Mouse (Mus musculus): ENCODE results near the gene Polr3c. TPM values are rescaled to one million over a fixed set of nuclear protein-coding genes. Genes with fewer than 3 reads are reported as not detected.

The Polr3c gene
- polyA plus RNA-seq, 1 experiment from 2014 or later = 32.7 TPM

GRCm38 (mm10) chr3:96706217-96706616 lies 21.2 kb downstream of the Polr3c start:
- 92% methylated on average over 11 of the region's 11 CpGs for WGBS (ENCODE audit: insufficient replicate concordance)
- no peak overlapping the region for H3K4me3 ChIP-seq (ENCODE audit: low read depth, low read length)
- no peak overlapping the region for H3K27ac ChIP-seq (ENCODE audit: low read depth, low read length)
- peaks cover 6% of the 10 kb centered on the region; the same call in 1 of the 2 replicates for H3K4me1 ChIP-seq (ENCODE audit: control insufficient read depth, insufficient read depth, low read length)
- peaks cover 36% of the 10 kb centered on the region for H3K36me3 ChIP-seq (ENCODE audit: control insufficient read depth, insufficient read depth, low read length)
- peaks cover 3% of the 10 kb centered on the region; the same call in 1 of the 2 replicates for H3K27me3 ChIP-seq (ENCODE audit: control insufficient read depth, insufficient read depth, low read length)
- H3K4me2 ChIP-seq = no peak overlapping the region
- no peak for ATAC-seq (replicated peaks; ENCODE audit: insufficient number of reproducible peaks, low FRiP score, low TSS enrichment)
- no peak overlapping the region for H3K9ac ChIP-seq (ENCODE audit: low read depth, low read length)
- no peaks in the 10 kb centered on the region for H3K9me3 ChIP-seq (replicated peaks; ENCODE audit: control insufficient read depth, low read length)

- Histone ChIP-seq H3K4me1 (ENCODE audit: control insufficient read depth, insufficient read depth, low read length) (peaks cover 6% of the 10 kb centered on the region; the same call in 1 of the 2 replicates), H3K4me3 (ENCODE audit: low read depth, low read length) (no peak overlapping the region), H3K9me3 (replicated peaks; ENCODE audit: control insufficient read depth, low read length) (no peaks in the 10 kb centered on the region), H3K9ac (ENCODE audit: low read depth, low read length) (no peak overlapping the region), H3K27ac (ENCODE audit: low read depth, low read length) (no peak overlapping the region), H3K4me2 (no peak overlapping the region), H3K27me3 (ENCODE audit: control insufficient read depth, insufficient read depth, low read length) (peaks cover 3% of the 10 kb centered on the region; the same call in 1 of the 2 replicates), H3K36me3 (ENCODE audit: control insufficient read depth, insufficient read depth, low read length) (peaks cover 35% of the 10 kb centered on the region)
- ATAC-seq (replicated peaks; ENCODE audit: insufficient number of reproducible peaks, low FRiP score, low TSS enrichment) = no peak
- 59% methylated on average over 11 of the region's 11 CpGs for WGBS (ENCODE audit: insufficient replicate concordance)
These were observed 22.6 kb downstream of the Polr3c start for GRCm38 (mm10) chr3:96704778-96705177.

DNA sequence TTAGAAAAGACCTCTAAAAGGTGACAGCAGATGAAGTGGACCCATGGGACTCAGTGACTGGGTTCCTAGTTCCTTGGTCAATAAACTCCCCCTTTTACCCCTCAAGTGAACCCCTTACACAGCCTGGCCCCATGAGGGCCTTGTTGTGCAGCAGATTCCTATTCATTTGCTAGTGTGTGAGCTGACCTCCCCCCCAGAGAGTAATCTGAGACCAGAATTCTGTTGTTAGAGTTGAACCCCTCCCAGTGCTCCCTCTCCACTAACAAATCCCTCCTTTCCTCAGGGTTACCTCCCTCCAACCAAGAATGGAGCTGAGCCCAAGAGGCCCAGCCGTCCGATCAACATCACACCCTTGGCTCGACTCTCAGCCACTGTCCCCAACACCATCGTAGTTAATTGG lies 26.4 kb downstream of the Polr3c start:
- Histone ChIP-seq H3K4me2 (no peak overlapping the region), H3K36me3 (ENCODE audit: control insufficient read depth, insufficient read depth, low read length) (peaks cover 39% of the 10 kb centered on the region), H3K27me3 (ENCODE audit: control insufficient read depth, insufficient read depth, low read length) (no peaks in the 10 kb centered on the region), H3K9me3 (replicated peaks; ENCODE audit: control insufficient read depth, low read length) (no peaks in the 10 kb centered on the region), H3K9ac (ENCODE audit: low read depth, low read length) (no peak overlapping the region), H3K4me3 (ENCODE audit: low read depth, low read length) (no peak overlapping the region), H3K27ac (ENCODE audit: low read depth, low read length) (no peak overlapping the region), H3K4me1 (ENCODE audit: control insufficient read depth, insufficient read depth, low read length) (peaks cover 16% of the 10 kb centered on the region)
- WGBS (ENCODE audit: insufficient replicate concordance) = 84% methylated on average over 4 of the region's 4 CpGs
- no peak for ATAC-seq (replicated peaks; ENCODE audit: insufficient number of reproducible peaks, low FRiP score, low TSS enrichment)

DNA sequence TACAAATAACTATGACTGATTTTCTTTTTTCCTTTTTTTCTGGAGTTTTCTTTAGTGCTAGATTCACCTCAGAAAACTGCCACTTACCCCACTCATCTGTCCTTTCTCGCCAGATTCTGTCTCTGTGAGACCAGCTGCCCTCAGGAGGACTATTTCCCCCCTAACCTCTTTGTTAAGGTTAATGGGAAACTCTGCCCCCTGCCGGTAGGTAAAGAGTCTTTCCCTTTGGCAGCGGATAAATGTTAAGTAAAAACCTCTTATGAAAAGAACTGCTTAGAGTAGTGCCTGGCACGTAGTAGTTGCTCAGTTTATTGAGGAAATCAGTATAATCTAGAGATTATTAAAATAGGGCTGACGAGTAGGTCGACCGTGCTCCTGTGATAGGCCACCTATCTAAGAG lies 27.1 kb downstream of the Polr3c start:
- H3K27me3 ChIP-seq (ENCODE audit: control insufficient read depth, insufficient read depth, low read length) = no peaks in the 10 kb centered on the region
- H3K27ac ChIP-seq (ENCODE audit: low read depth, low read length) = no peak overlapping the region
- peaks cover 20% of the 10 kb centered on the region for H3K4me1 ChIP-seq (ENCODE audit: control insufficient read depth, insufficient read depth, low read length)
- H3K4me3 ChIP-seq (ENCODE audit: low read depth, low read length) = no peak overlapping the region
- 51% methylated on average over 7 of the region's 7 CpGs for WGBS (ENCODE audit: insufficient replicate concordance)
- no peak overlapping the region for H3K9ac ChIP-seq (ENCODE audit: low read depth, low read length)
- peaks cover 39% of the 10 kb centered on the region for H3K36me3 ChIP-seq (ENCODE audit: control insufficient read depth, insufficient read depth, low read length)
- H3K4me2 ChIP-seq = no peak overlapping the region
- no peaks in the 10 kb centered on the region for H3K9me3 ChIP-seq (replicated peaks; ENCODE audit: control insufficient read depth, low read length)
- ATAC-seq (replicated peaks; ENCODE audit: insufficient number of reproducible peaks, low FRiP score, low TSS enrichment) = no peak

DNA sequence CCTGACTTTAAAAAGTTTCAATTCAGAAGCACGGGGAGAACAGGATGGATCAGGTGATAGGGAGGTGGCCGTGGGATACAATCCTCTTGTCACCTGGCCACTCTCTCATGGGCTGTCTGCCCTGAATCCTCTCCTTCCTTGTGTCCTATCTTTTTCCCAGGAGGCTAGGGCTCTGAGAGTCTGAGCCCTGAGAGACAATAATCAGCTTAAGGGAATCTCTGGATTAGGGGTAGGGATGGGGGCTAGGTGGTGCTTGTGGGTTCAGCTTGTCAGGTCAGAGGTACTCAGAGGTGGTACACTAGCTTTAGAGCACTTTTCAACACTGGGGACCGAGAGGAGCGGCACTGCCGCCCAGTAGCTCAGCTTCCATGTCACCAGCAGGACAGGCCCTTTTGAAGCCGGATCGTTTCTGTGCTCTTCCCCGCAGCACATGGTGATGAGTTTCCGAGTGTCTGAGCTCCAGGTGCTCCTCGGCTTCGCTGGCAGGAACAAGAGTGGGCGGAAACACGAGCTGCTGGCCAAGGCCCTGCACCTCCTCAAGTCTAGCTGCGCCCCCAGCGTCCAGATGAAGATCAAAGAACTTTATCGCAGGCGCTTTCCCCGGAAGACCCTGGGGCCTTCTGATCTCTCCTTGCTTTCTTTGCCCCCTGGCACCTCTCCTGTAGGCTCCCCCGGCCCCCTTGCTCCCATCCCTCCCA lies 28.3 kb downstream of the Polr3c start:
- ATAC-seq (replicated peaks; ENCODE audit: insufficient number of reproducible peaks, low FRiP score, low TSS enrichment) = no peak
- WGBS (ENCODE audit: insufficient replicate concordance) = 40% methylated on average over 19 of the region's 19 CpGs
- H3K9me3 ChIP-seq (replicated peaks; ENCODE audit: control insufficient read depth, low read length) = no peaks in the 10 kb centered on the region
- H3K27ac ChIP-seq (ENCODE audit: low read depth, low read length) = no peak overlapping the region
- H3K4me1 ChIP-seq (ENCODE audit: control insufficient read depth, insufficient read depth, low read length) = peaks cover 20% of the 10 kb centered on the region
- H3K36me3 ChIP-seq (ENCODE audit: control insufficient read depth, insufficient read depth, low read length) = peaks cover 31% of the 10 kb centered on the region
- H3K27me3 ChIP-seq (ENCODE audit: control insufficient read depth, insufficient read depth, low read length) = no peaks in the 10 kb centered on the region
- H3K4me2 ChIP-seq = no peak overlapping the region
- H3K9ac ChIP-seq (ENCODE audit: low read depth, low read length) = no peak overlapping the region
- no peak overlapping the region for H3K4me3 ChIP-seq (ENCODE audit: low read depth, low read length)

DNA sequence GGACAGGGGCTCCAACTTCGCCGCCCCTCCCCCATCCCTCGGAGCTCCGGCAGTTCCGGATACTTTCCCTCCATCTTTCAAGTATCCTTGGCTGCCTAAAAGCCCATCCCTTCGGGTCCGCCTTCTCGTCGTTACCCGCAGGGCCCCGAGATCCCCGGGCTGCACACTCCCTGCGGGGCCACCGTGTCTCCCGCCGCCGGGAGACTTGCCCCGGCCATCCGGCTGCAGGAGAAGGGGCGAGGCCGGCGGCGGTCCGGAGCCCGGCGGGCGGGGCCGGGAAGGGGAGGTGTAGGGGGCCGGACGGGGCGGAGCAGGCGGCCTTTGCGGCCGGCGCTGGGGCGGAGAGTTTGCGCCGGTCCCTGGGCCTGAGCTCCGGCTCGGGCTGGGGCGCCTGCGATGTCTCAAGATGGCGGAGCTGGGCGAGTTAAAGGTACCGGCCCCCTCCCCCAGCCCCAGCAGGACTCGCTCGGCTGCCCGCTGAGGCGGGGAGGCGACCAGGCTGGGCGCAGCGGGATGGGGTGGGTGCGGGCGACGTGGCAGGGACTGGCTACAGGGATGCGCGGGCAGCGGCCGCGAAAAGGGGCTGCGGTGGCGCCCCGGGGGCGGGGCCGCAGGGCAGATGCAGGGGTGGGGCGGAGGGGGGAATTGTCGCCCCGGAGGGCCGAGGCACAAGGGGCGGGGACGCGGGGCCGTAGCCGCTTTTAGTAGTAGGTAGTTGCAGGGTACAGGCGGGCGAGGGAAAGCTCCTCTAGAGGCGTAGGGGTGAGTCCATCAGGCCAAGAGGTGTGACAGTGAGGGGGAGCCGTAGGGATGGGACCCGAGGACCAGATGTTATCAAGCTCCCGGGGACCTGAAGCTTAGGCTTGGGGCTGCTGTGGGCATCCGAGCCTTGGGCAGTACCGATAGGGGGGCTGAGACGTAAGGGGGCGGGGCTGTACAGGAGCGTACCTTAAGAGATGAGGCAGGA lies 30.4 kb downstream of the Polr3c start:
- Histone ChIP-seq H3K27ac (ENCODE audit: low read depth, low read length) (peak overlapping the region; percentile 86), H3K36me3 (ENCODE audit: control insufficient read depth, insufficient read depth, low read length) (peaks cover 18% of the 10 kb centered on the region), H3K4me2 (peak overlapping the region; percentile 85), H3K9ac (ENCODE audit: low read depth, low read length) (peak overlapping the region; percentile 74), H3K27me3 (ENCODE audit: control insufficient read depth, insufficient read depth, low read length) (no peaks in the 10 kb centered on the region), H3K4me3 (ENCODE audit: low read depth, low read length) (peak overlapping the region; percentile 61), H3K9me3 (replicated peaks; ENCODE audit: control insufficient read depth, low read length) (no peaks in the 10 kb centered on the region), H3K4me1 (ENCODE audit: control insufficient read depth, insufficient read depth, low read length) (peaks cover 20% of the 10 kb centered on the region)
- ATAC-seq (replicated peaks; ENCODE audit: insufficient number of reproducible peaks, low FRiP score, low TSS enrichment) = peak; percentile 93
- WGBS (ENCODE audit: insufficient replicate concordance) = under 1% methylated on average over 70 of the region's 85 CpGs

DNA sequence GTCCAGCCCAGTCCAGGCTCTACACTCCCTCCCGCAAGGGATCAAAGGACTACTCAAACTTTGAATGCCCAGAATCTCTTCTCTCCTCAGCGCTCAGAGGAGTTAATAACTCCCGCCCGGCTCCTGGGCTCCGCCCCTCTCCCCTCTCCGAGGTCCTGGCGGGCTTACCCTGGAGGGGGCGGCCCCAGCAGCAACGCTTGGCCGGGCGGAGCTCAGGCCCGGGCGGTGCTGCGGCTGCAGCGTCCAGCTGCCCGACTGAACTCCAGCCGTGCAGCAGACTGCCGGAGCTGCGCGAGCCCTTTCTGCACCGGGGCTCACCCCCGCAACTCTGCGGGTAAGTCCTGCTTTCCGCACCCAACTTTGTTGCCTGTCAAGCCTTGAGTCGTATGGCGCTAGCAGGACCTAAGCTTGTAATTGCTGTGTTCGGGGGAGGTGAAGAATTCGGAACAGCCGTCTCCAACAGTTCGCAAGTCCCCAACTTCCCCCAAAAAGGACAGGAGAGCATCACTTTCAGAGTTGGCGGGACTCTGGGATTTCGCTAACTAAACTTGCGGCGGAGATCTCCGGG lies 31.1 kb downstream of the Polr3c start, which contains the start of gene Pias3:
Gene Pias3, plus strand, starts transcription at position 187 of the 568 bp plus-strand sequence.
- Histone ChIP-seq H3K27ac (ENCODE audit: low read depth, low read length) (peak within 1 kb of the TSS; percentile 86), H3K4me3 (ENCODE audit: low read depth, low read length) (peak within 1 kb of the TSS; percentile 61), H3K36me3 (ENCODE audit: control insufficient read depth, insufficient read depth, low read length) (peaks cover 12% of the 10 kb centered on the region), H3K4me1 (ENCODE audit: control insufficient read depth, insufficient read depth, low read length) (peaks cover 20% of the 10 kb centered on the region), H3K4me2 (peak within 1 kb of the TSS; percentile 85), H3K9me3 (replicated peaks; ENCODE audit: control insufficient read depth, low read length) (no peaks in the 10 kb centered on the region), H3K9ac (ENCODE audit: low read depth, low read length) (peak within 1 kb of the TSS; percentile 74), H3K27me3 (ENCODE audit: control insufficient read depth, insufficient read depth, low read length) (no peaks in the 10 kb centered on the region)
- WGBS (ENCODE audit: insufficient replicate concordance) = under 1% methylated on average over 35 of the region's 35 CpGs
- peak; percentile 80 for ATAC-seq (replicated peaks; ENCODE audit: insufficient number of reproducible peaks, low FRiP score, low TSS enrichment)

GRCm38 (mm10) chr3:96693579-96693978 lies 33.8 kb downstream of the Polr3c start:
- Histone ChIP-seq H3K9ac (ENCODE audit: low read depth, low read length) (no peak overlapping the region), H3K27me3 (ENCODE audit: control insufficient read depth, insufficient read depth, low read length) (peaks cover 3% of the 10 kb centered on the region; the same call in 1 of the 2 replicates), H3K4me2 (no peak overlapping the region), H3K27ac (ENCODE audit: low read depth, low read length) (no peak overlapping the region), H3K9me3 (replicated peaks; ENCODE audit: control insufficient read depth, low read length) (no peaks in the 10 kb centered on the region), H3K4me1 (ENCODE audit: control insufficient read depth, insufficient read depth, low read length) (peaks cover 14% of the 10 kb centered on the region), H3K4me3 (ENCODE audit: low read depth, low read length) (no peak overlapping the region), H3K36me3 (ENCODE audit: control insufficient read depth, insufficient read depth, low read length) (no peaks in the 10 kb centered on the region)
- no peak for ATAC-seq (replicated peaks; ENCODE audit: insufficient number of reproducible peaks, low FRiP score, low TSS enrichment)
- WGBS (ENCODE audit: insufficient replicate concordance) = 93% methylated on average over 1 of the region's 1 CpGs

All from heart, embryonic 11.5 days (tissue).